Comparison of ENCODE assay signal across 8 mouse cellular contexts in the genomic region with DNA sequence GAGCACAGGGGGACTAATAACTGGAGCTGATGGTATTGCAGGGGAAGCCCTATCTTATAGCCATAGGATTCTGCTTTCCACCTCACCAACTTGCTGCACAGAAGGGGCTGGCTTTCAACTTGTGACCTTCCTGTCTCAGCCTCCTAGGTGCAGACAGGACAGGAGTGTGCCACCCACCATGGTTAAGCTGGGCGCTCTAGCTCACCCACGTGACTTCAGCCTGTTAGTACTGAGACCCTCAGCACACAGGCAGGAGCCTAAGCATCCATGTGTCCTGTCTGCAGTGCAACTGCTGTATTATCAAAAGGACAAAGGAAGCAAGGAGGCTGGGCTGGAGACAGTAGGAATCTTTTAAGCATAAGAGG. TPM values are rescaled to one million over a fixed set of nuclear protein-coding genes. Genes with fewer than 3 reads are reported as not detected.
A peak's percentile ranks its signal among the peaks of the same experiment; 100 is the strongest.
DNase-seq lines count a peak whose midpoint lies in the region; ATAC-seq and TF ChIP-seq lines count a peak whose summit lies in the region.
"Had no signal": no experiment of that assay in that cellular context is flagged by ENCODE, and none has a peak within 500 bp of the region (broad histone marks: within the 10 kb centered on the region; RNA-seq: fewer than 3 reads in every experiment).

No protein-coding gene starts in this region.

- ATAC-seq in heart, embryonic 13.5 days (ENCODE audit: extremely low read depth, insufficient number of reproducible peaks, low FRiP score, low TSS enrichment), result no peak
- no peak for ATAC-seq in limb, embryonic 12.5 days (ENCODE audit: insufficient number of reproducible peaks, insufficient read depth, low FRiP score, low TSS enrichment, low read depth)
- peak; percentile 42 for ATAC-seq in erythroid progenitor cell, adult 5-6 weeks (replicated peaks; ENCODE audit: low FRiP score, poor library complexity, severe bottlenecking)

- H3K4me1 ChIP-seq in heart, embryonic 13.5 days, result peaks cover 10% of the 10 kb centered on the region
- 0 out of 2 replicates have a peak, but pooled peaks cover 3% of the 10 kb centered on the region for H3K4me1 ChIP-seq in limb, embryonic 12.5 days (replicated peaks)
- peaks cover 6% of the 10 kb centered on the region; the same call in 1 of the 2 replicates for H3K4me1 ChIP-seq in limb, embryonic 10.5 days
- peaks cover 3% of the 10 kb centered on the region; the same call in 1 of the 2 replicates for H3K4me1 ChIP-seq in olfactory bulb, adult 2 months (ENCODE audit: control insufficient read depth, insufficient read depth, low read length)

- peak overlapping the region; percentile 93 for H3K27ac ChIP-seq in heart, embryonic 13.5 days (replicated peaks)
- 0 out of 2 replicates have a peak overlapping the region, but pooled peaks have one; percentile 3 for H3K27ac ChIP-seq in limb, embryonic 12.5 days
- H3K27ac ChIP-seq in limb, embryonic 10.5 days, result no peak overlapping the region
- H3K27ac ChIP-seq in olfactory bulb, adult 2 months (ENCODE audit: insufficient read depth, low read depth, low read length), result no peak overlapping the region

- no peak overlapping the region for H3K4me2 ChIP-seq in heart, embryonic 13.5 days
- H3K4me2 ChIP-seq in limb, embryonic 12.5 days, result no peak overlapping the region
- H3K4me2 ChIP-seq: lung, embryonic 15.5 days had no signal

- H3K36me3 ChIP-seq in heart, embryonic 13.5 days, result peaks cover 64% of the 10 kb centered on the region
- peaks cover 73% of the 10 kb centered on the region for H3K36me3 ChIP-seq in limb, embryonic 12.5 days
- H3K36me3 ChIP-seq in limb, embryonic 10.5 days, result peaks cover 80% of the 10 kb centered on the region

- 75% methylated on average over 2 of the region's 2 CpGs for WGBS in heart, embryonic 13.5 days
- 89% methylated on average over 2 of the region's 2 CpGs for WGBS in limb, embryonic 12.5 days
- 87% methylated on average over 2 of the region's 2 CpGs for WGBS in limb, embryonic 10.5 days
- WGBS in olfactory bulb, adult 2 months, result 95% methylated on average over 2 of the region's 2 CpGs

- no peak for DNase-seq in heart, adult 8-10 months (ENCODE audit: low spot score)
- DNase-seq in limb, embryonic 10.5 days (ENCODE audit: low spot score), result no peak
- DNase-seq in ovary, postnatal 10 days (ENCODE audit: low spot score), result no peak

- no peak overlapping the region for H3K9ac ChIP-seq in heart, embryonic 13.5 days
- H3K9ac ChIP-seq in limb, embryonic 12.5 days (replicated peaks), result no peak overlapping the region

- 0 out of 2 replicates have a peak, but pooled peaks have one; percentile 4 for TF ChIP-seq CTCF in olfactory bulb, adult 2 months (IDR thresholded peaks at IDR 0.05; ENCODE audit: insufficient read depth, low read depth, low read length)

- H3K9me3 ChIP-seq in heart, embryonic 13.5 days, result no peaks in the 10 kb centered on the region
- no peaks in the 10 kb centered on the region for H3K9me3 ChIP-seq in limb, embryonic 12.5 days
- H3K9me3 ChIP-seq in limb, embryonic 10.5 days (replicated peaks), result no peaks in the 10 kb centered on the region
- H3K9me3 ChIP-seq: lung, embryonic 15.5 days had no signal

- H3K4me3 ChIP-seq in heart, embryonic 13.5 days, result no peak overlapping the region
- H3K4me3 ChIP-seq in limb, embryonic 12.5 days (replicated peaks), result no peak overlapping the region
- H3K4me3 ChIP-seq in limb, embryonic 10.5 days, result no peak overlapping the region
- no peak overlapping the region for H3K4me3 ChIP-seq in olfactory bulb, adult 2 months (ENCODE audit: insufficient read depth, low read depth, low read length)
- H3K4me3 ChIP-seq: lung, embryonic 15.5 days had no signal

- H3K27me3 ChIP-seq in heart, embryonic 13.5 days (replicated peaks), result no peaks in the 10 kb centered on the region
- H3K27me3 ChIP-seq in limb, embryonic 12.5 days, result no peaks in the 10 kb centered on the region
- no peaks in the 10 kb centered on the region for H3K27me3 ChIP-seq in limb, embryonic 10.5 days (ENCODE audit: low read depth, poor library complexity, severe bottlenecking)
- H3K27me3 ChIP-seq: lung, embryonic 15.5 days had no signal

- no peak for TF ChIP-seq POLR2A in olfactory bulb, adult 2 months (IDR thresholded peaks at IDR 0.05; ENCODE audit: insufficient read depth, low read depth, low read length)

RNA-seq across cellular contexts. Expression of a gene that starts 18.4 kb away (rescaled TPM):
- polyA plus RNA-seq in heart, embryonic 13.5 days (2015; fragmentation: Nextera tagmentation; extraction: Ambion mirVana), result 8.2 and 8.8 TPM in 2 replicates
- 1 to 10 TPM; 2.8 to 5.1 (median 4.4) TPM for total RNA-seq in heart, adult 8-10 months (2022)
- 8.2 and 9.3 TPM in 2 replicates for polyA plus RNA-seq in limb, embryonic 12.5 days (2016; fragmentation: Nextera tagmentation; extraction: Ambion mirVana)
- polyA plus RNA-seq in limb, embryonic 10.5 days (2016; fragmentation: Nextera tagmentation; extraction: Ambion mirVana), result 14.5 and 19.1 TPM in 2 replicates
- 0.42 and 3.2 TPM in 2 replicates for total RNA-seq in erythroid progenitor cell, adult 5-6 weeks (2015; ENCODE audit: low replicate concordance)
- 0.76 and 2.6 TPM in 2 replicates for total RNA-seq in erythroid progenitor cell, adult 5-6 weeks (2017; ENCODE audit: low replicate concordance)
- polyA plus RNA-seq in olfactory bulb, adult 2 months (2012; ENCODE audit: insufficient read depth, insufficient read length, low replicate concordance, missing spikeins), result not detected in 2 replicates

RNA-seq across cellular contexts. Expression of a gene that starts 40.0 kb away (rescaled TPM):
- 14.3 and 16.5 TPM in 2 replicates for polyA plus RNA-seq in heart, embryonic 13.5 days (2015; fragmentation: Nextera tagmentation; extraction: Ambion mirVana)
- 10 to 100 TPM; 33.2 to 48.1 (median 38.1) TPM for total RNA-seq in heart, adult 8-10 months (2022)
- 43.1 and 44.7 TPM in 2 replicates for polyA plus RNA-seq in limb, embryonic 12.5 days (2016; fragmentation: Nextera tagmentation; extraction: Ambion mirVana)
- polyA plus RNA-seq in limb, embryonic 10.5 days (2016; fragmentation: Nextera tagmentation; extraction: Ambion mirVana), result 36.3 and 36.8 TPM in 2 replicates
- total RNA-seq in erythroid progenitor cell, adult 5-6 weeks (2015; ENCODE audit: low replicate concordance), result 15.1 and 25.6 TPM in 2 replicates
- 27.7 and 39.5 TPM in 2 replicates for total RNA-seq in erythroid progenitor cell, adult 5-6 weeks (2017; ENCODE audit: low replicate concordance)
- not detected in 2 replicates for polyA plus RNA-seq in olfactory bulb, adult 2 months (2012; ENCODE audit: insufficient read depth, insufficient read length, low replicate concordance, missing spikeins)

RNA-seq across cellular contexts. Expression of a gene that starts 53.2 kb away (rescaled TPM):
- 10.7 TPM in 2 replicates for polyA plus RNA-seq in heart, embryonic 13.5 days (2015; fragmentation: Nextera tagmentation; extraction: Ambion mirVana)
- total RNA-seq in heart, adult 8-10 months (2022), result 10 to 100 TPM; 12.3 to 18.1 (median 14.4) TPM
- polyA plus RNA-seq in limb, embryonic 12.5 days (2016; fragmentation: Nextera tagmentation; extraction: Ambion mirVana), result 13.9 and 17.6 TPM in 2 replicates
- polyA plus RNA-seq in limb, embryonic 10.5 days (2016; fragmentation: Nextera tagmentation; extraction: Ambion mirVana), result 5.4 and 7.4 TPM in 2 replicates
- 6.8 and 9.6 TPM in 2 replicates for total RNA-seq in erythroid progenitor cell, adult 5-6 weeks (2015; ENCODE audit: low replicate concordance)
- 16.3 and 19.3 TPM in 2 replicates for total RNA-seq in erythroid progenitor cell, adult 5-6 weeks (2017; ENCODE audit: low replicate concordance)
- polyA plus RNA-seq in olfactory bulb, adult 2 months (2012; ENCODE audit: insufficient read depth, insufficient read length, low replicate concordance, missing spikeins), result not detected in 2 replicates

Comparison
In these comparisons a context has a peak if more than half of its experiments do, and no peak if none do; other contexts are left out.
1. H3K27ac ChIP-seq: peak in heart, embryonic 13.5 days (single experiment) and limb, embryonic 12.5 days (single experiment); none in limb, embryonic 10.5 days (single experiment) and olfactory bulb, adult 2 months (single experiment).